Mouse (Mus musculus) frontal cortex, postnatal 10 days (tissue): ENCODE measurements around the gene C1galt1c1.

Source experiments
- DNase-seq, 2 experiments: peaks; one replicate each; pipeline ENCODE4 v3.0.0; 2022; ENCODE audit warnings: low spot score in 2 of 2, mixed read lengths in 1 of 2

Gene C1galt1c1

DNA sequence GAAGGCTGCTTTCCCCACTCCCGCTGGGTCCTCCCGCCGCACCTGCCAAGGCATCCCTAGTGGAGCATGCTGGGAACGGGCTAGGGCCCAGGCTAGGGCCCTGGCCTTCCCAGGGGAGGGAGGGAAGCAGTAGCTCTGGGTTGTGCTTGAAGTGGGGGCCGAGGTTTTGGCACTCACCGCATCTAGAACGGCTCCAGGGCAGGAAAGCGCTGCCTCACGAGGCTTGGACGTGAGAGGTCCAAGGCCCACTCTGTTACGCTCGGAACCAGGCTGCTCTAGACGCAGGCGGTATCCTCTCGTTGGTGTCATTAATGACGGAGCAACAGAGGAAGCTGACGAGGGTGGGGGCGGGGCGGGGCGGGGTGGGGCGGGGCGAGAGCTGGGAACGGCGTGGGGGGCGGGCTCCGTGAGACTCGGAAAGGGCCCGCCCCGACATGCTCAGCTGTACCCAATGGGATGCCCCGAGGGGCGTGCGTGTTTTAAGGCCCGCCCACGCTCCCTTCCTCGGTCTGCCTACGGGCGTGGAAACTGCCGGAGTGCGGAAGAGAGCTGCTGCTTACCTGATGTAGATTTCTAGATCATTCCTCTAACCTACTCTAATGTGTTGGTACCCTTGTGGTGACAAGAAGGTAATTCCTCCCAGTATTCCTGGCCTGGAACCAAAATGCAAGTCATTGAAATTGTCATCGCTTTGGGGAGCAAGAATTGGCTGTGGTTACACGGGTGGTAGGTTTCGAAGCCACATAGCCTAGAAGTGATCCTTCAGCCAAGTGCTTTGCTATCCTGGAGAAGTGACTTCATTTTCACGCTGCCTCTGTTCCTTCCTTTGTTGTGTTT lies at the start of gene C1galt1c1:
Gene C1galt1c1, minus strand, starts transcription at position 287 of the 837 bp plus-strand sequence.
- peak; percentile 88 to 90 for DNase-seq

DNA sequence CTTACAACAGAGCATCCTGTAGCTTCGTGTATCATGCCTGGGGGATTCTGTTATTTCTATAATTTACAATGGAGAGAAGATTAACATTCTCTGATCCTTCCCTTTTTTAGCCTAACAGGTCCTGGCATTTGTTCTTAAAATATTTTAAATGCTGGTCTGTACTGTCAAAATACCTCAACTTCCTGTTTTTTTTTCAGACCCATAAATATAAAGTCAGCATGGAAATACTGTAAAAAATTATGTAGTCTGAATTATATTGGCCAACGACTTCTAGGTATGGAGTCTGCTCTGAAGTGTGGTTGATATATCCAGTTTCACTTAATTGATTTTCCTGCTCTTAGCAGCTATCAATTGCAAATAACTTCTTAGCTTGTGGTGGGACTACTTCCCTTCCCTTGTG lies 47.1 kb upstream of the C1galt1c1 start:
- no peak for DNase-seq

DNA sequence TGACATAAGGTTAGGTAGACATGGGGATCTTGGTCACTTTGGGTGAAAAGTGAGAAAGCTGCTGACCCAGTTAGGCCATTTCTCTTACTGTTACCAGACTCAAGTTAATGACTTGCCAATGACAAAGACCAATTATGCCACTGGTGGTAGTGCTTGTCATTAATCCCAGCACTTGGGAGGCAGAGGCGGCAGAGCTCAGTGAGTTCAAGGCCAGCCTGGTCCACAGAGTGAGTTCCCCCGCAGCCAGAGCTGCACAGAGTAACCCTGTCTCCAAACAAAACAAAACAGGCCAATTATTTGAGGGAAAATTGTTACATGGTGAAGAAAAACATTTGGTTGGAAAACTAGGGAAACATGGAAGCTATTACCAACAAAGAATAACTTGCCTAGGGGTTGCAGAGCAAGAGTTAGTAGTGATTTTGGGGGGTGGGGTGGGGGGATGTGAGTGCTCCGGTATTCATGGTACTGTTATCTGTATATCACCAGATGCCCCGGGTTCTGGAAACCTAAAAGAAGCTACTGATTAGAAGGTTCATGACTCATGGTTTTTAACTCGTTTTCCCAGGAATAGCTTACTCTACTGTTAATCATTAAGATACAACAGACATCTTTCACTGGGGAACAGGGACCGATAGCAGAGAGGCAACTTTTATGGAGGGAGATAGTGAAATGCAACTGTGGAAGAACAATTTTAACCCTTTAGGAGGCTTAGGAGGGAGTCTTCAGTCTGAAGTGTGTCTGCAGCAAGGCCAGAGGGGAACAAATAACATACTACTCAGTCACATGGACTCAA lies 34.4 kb upstream of the C1galt1c1 start:
- no peak for DNase-seq

DNA sequence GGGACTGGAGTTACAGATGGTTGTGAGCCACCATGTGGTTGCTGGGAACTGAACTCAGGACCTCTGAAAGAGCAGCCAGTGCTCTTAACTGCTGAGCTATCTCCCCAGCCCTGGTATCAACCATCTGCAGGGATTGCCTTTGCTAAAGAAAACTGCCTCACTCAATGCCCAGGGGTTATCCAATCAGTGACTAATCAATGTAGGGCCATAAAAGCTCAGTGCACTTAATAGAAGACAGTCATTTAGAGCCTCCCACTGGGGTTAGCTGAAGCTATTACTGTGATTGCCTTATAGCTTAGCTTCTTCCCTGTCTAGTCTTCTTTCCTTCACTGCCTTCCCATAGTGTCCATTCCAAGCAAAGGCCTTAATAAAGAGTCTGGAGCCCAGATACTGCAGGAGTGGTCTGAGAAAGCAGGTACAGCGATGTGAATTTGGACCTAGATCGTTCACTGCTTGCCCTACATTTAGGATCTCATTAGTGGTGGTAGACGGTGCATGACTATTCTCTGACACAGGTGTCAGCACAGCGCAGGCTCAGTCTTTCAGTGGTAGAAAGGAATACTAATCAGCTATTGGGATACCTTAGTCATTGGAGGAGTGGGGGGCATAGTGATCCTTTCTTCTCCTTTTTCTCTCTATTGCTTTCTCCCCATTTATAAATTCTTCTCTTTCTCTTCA lies 21.5 kb upstream of the C1galt1c1 start:
- DNase-seq: no peak

GRCm38 (mm10) chrX:38654681-38655080 lies 19.8 kb upstream of the C1galt1c1 start:
- no peak for DNase-seq

DNA sequence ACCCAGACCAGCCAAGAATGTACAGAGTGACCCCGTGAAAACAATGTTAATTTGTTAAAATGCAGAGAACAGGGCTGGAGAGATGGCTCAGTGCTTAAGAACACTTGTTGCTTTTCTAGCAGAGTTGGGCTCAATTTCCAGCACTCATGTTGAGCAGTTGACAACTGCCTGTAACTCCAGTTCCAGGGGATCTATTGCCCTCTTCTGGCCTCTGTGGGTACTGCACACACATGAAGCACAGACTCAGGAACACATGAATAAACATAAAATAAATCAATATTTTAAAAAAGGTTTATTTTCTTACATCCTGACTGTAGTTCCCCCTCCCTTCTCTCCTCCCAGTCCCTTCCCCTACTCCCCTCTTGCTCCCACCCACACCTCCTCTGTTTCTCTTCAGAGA lies 18.3 kb upstream of the C1galt1c1 start:
- no peak for DNase-seq

DNA sequence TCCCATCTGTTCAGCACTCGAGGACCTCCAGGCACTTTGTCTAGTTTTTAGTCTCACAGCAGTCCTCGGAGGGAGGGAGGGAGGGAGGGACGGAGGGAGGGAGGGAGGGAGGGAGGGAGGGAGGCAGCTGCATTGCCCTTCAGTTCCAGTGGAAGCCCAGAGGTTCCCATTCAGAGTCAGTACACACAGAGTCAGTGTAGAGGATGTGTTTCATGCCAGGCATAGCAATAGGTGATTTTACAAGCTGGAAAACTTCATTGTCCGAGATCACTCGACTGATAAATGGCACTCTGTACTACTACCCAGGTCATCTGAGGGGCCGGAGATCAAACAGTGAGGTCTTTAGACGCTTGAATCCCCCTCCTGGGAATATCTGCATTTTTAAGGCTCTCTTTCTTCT lies 16.3 kb upstream of the C1galt1c1 start:
- no peak for DNase-seq

GRCm38 (mm10) chrX:38650404-38651039 lies 15.6 kb upstream of the C1galt1c1 start:
- no peak for DNase-seq

- no peak for DNase-seq
These were observed 7.3 kb upstream of the C1galt1c1 start for GRCm38 (mm10) chrX:38642183-38642582.

DNA sequence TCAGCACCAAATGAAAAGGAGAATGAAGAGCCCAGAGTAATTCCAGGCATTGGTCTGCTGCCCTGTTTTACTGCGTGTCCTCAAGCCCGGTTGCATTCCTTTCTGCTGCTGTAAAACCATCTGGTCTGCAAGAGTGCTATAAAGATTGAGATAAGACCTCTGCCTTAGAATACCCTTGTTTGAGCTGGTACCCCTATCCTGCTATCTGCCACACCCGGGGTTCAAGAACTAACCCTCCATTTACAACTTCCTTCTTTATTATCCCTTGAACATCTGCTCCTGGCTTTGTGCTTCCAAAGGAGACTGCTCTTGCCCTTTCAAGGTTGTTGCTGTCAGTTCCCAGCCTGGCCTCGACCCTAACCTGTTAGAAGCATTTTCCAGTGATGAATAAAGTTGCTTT lies 6.5 kb upstream of the C1galt1c1 start:
- DNase-seq: no peak

- no peak for DNase-seq
These were observed 698 bp upstream of the C1galt1c1 start for GRCm38 (mm10) chrX:38635638-38635931.

GRCm38 (mm10) chrX:38600995-38601369 lies 33.9 kb downstream of the C1galt1c1 start:
- DNase-seq: peak; percentile 9 to 11

- peak; percentile 70 to 76 for DNase-seq
These were observed 34.5 kb downstream of the C1galt1c1 start, which contains the start of gene Mcts1 for GRCm38 (mm10) chrX:38600177-38600994. Gene Mcts1, plus strand, starts transcription at chrX:38600578.

- DNase-seq: no peak
These were observed 41.6 kb downstream of the C1galt1c1 start for GRCm38 (mm10) chrX:38593180-38593889.

- no peak for DNase-seq
These were observed 43.1 kb downstream of the C1galt1c1 start for GRCm38 (mm10) chrX:38591749-38592148.

DNA sequence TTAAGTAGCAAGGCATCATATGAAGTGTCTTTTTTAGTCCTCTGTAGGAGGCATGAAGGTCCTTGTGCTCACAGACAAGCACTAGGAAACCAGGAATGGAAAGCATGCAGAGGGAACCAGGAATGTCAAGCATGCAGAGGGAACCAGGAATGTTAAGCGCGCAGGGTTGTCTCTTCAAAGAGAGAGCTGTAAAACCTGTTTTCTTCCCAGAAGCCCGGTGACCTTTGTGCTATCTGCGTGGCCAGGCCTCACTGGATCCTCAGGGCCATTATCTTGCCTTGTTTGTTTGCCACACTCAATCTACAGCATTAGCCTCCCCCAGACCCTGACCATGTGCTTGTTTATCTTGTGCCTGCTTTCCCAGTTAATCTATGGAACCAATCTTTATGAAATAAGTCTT lies 45.1 kb downstream of the C1galt1c1 start:
- DNase-seq: no peak

- no peak for DNase-seq
These were observed 51.6 kb downstream of the C1galt1c1 start for GRCm38 (mm10) chrX:38583261-38583660.

DNA sequence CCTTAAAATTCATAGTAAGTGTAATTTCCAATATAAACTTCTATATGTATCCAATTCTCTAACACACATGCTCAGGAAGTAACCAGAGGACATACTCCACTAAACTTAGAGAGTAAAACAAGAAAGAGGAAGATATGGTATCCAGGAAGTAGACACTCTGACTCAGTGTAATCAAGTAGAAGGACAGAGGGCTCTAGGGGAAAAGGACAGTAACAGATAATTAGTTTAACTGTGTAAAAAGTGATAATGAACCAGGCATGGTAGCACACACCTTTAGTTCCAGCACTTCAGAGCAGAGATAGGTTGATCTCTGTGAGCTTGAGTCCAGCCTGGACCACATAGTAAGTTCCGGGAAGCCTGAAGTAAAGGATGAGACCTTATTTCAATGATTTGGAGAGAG lies 53.7 kb downstream of the C1galt1c1 start:
- no peak for DNase-seq
